Mouse (Mus musculus) spleen, adult 12 weeks (tissue): Measurements from ENCODE around the gene Glis2.

Experiments used
- DNase-seq: peaks from one replicate; pipeline ENCODE4 v3.0.0; 2022; ENCODE audit warnings: low spot score

Gene Glis2

GRCm38 (mm10) chr16:4659326-4659725, 64.8 kb downstream of the Glis2 start:
- DNase-seq, result no peak

- no peak for DNase-seq
Observed at GRCm38 (mm10) chr16:4661605-4662004, 67.1 kb downstream of the Glis2 start.

DNA sequence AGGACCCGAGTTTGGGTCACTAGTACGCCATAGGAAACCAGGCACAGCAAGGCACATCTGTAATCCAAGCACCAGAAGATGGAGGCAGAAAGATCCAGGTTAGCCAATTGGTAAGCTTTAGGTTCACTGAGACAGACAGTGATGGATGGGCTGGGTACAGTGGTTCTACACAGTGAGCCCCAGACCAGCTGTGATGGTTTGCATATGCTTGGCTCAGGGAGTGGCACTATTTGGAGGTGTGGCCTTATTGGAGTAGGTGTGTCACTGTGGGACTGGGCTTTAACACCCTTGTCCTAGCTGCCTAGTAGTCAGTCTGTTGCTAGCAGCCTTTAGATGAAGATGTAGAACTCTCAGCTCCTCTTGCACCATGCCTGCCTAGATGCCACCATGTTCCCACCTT, 69.3 kb downstream of the Glis2 start:
- no peak for DNase-seq

DNA sequence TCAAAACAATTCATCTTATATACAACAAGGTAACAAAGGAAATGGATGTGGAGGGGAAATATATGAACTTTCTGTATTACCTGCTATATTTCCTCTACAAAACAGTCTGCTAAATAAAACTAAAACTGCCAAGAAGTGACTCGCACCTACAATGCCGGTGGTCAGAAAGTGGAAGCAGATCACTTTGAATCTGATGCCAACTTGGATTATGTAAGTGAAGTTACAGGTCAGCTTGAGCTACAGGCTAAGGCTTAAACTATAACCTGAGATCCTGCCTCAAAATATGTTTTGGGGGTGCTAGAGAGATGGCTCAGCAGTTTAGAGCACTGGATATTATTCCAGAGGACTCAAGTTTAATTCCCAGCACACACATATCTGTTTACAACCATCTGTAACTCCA, 71.2 kb downstream of the Glis2 start:
- no peak for DNase-seq

DNA sequence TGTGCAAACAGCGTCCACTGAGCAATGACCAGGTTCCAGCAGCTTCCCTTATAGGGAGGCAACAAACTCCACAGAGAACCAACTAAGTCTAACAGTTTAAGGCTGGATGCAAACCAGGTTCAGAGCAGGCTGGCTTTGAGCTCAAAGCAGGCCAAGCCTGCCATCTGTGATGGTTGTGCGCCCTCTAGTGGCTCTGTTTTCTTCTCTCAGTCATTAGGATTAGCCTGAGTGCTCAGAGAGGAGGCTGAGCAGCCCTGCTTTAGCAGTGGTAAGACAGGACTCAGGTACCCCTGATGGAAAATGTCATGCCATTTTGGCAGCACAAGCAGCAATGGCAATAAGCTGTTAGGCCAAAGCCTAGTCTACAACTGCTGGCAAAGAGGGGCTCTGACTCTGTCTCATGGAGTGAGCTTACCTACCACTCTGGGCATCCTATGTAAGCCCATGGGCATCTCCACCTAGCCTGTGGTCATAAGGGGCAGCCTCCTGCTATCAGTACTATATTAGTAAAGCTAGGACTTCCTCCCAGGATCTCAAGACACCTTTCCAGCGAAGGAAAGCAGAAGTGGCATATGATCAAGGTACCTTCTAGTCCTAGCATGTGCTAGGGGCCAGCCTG, 72.8 kb downstream of the Glis2 start:
- DNase-seq, result peak; percentile 65

GRCm38 (mm10) chr16:4670317-4670716, 75.8 kb downstream of the Glis2 start:
- no peak for DNase-seq

DNA sequence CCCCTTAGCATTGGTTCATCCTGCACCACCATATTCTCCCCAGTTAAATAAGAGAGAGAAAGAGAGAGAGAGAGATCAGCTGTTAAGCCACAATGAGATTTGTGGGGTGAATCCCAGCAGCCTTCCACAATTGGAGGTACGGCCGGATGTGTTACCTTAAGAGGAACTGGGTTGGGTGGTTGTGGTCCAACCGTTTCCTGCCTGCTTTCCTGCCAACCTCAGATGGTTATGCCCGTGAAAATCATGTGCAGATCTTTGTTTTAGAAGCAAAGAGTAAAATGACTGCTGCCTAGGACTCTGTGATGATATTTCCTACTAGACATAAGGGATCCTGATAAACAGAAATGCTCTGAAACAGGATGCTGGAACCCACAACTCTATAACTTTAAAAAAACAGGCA, 79.6 kb downstream of the Glis2 start:
- DNase-seq, result peak; percentile 12
